Mouse (Mus musculus) lung, postnatal 0 days (tissue): ENCODE measurements around the gene Caskin2. TPM values are rescaled to one million over a fixed set of nuclear protein-coding genes. Genes with fewer than 3 reads are reported as not detected.

Experiments
- ATAC-seq: fragments of 200-750 bp; cut with Nextera tagmentation; 2 replicates; pipeline ENCODE4 v1.8.0; 2017; ENCODE audit warnings: moderate library complexity
- DNase-seq: peaks from one replicate; pipeline ENCODE4 v3.0.0-alpha.2; 2016; ENCODE audit warnings: low spot score
- H3K27ac ChIP-seq: fragments of 300-500 bp; sonication (generic); 2 replicates; pipeline ENCODE4 v1.5.1; 2014; ENCODE audit warnings: antibody characterized with exemption, mild to moderate bottlenecking, low read length, mixed read lengths
- H3K27me3 ChIP-seq: fragments of 300-500 bp; sonication (generic); replicated peaks from 2 replicates; pipeline ENCODE4 v1.6.1; 2014; ENCODE audit warnings: low read length, mixed read lengths; ENCODE audit not compliant: insufficient read depth
- H3K36me3 ChIP-seq: fragments of 300-500 bp; sonication (generic); 2 replicates; pipeline ENCODE4 v1.6.1; 2014; ENCODE audit warnings: low read length, mixed read lengths; ENCODE audit not compliant: insufficient read depth
- H3K4me1 ChIP-seq: fragments of 300-500 bp; sonication (generic); 2 replicates; pipeline ENCODE4 v1.6.1; 2014; ENCODE audit warnings: antibody characterized with exemption, low read depth, low read length, mixed read lengths; ENCODE audit not compliant: insufficient read depth
- H3K4me2 ChIP-seq: fragments of 300-500 bp; sonication (generic); replicated peaks from 2 replicates; pipeline ENCODE4 v1.6.1; 2014; ENCODE audit warnings: low read depth, mild to moderate bottlenecking, low read length, moderate library complexity, mixed read lengths
- H3K4me3 ChIP-seq: fragments of 300-500 bp; sonication (generic); 2 replicates; pipeline ENCODE4 v1.5.1; 2014; ENCODE audit warnings: low read depth, low read length
- H3K9ac ChIP-seq: fragments of 300-500 bp; sonication (generic); replicated peaks from 2 replicates; pipeline ENCODE4 v1.6.1; 2014; ENCODE audit warnings: low read depth, mild to moderate bottlenecking
- H3K9me3 ChIP-seq: fragments of 300-500 bp; sonication (generic); 2 replicates; pipeline ENCODE4 v1.6.1; 2016; ENCODE audit warnings: low read length, mixed read lengths
- CTCF ChIP-seq: IDR thresholded peaks from 2 replicates; pipeline ENCODE4 v1.5.1; 2016; ENCODE audit warnings: antibody characterized with exemption, mild to moderate bottlenecking
- EP300 ChIP-seq: IDR thresholded peaks from 2 replicates; pipeline ENCODE4 v1.6.1; 2016; ENCODE audit warnings: antibody characterized with exemption, mild to moderate bottlenecking, control low read depth
- WGBS: fragments of 180-500 bp; shearing (Covaris S2); extraction: QIAGEN DNeasy Blood & Tissue Kit; methylation state at CpG from one replicate; pipeline ENCODE4 v1.1.7; 2014; 5-methylcytosine and 5-hydroxymethylcytosine counted together
- polyA plus RNA-seq: library from polyadenylated mRNA; unstranded; fragments of >200 nt; fragmentation: Nextera tagmentation; extraction: Ambion mirVana; gene quantifications from 2 replicates; pipeline ENCODE4 v1.2.1, GENCODE M21; 2015

Gene Caskin2
- polyA plus RNA-seq, 1 experiment from 2014 or later: 17.5 TPM

GRCm38 (mm10) chr11:115832523-115832922 is 19.1 kb upstream of the Caskin2 start:
- 11% methylated on average over 8 of the region's 8 CpGs for WGBS
- peak overlapping the region; percentile 90 for H3K27ac ChIP-seq
- H3K4me2 ChIP-seq: peak overlapping the region; percentile 6; the same call in 1 of the 2 replicates
- DNase-seq (peak; percentile 67), ATAC-seq (0 out of 2 replicates have a peak, but pooled peaks have one; percentile 12)
- H3K36me3 ChIP-seq: no peaks in the 10 kb centered on the region
- H3K4me1 ChIP-seq: peaks cover 24% of the 10 kb centered on the region; the same call in 1 of the 2 replicates
- H3K9ac ChIP-seq: 0 out of 2 replicates have a peak overlapping the region, but pooled peaks have one; percentile 4
- no peak overlapping the region for H3K4me3 ChIP-seq
- no peaks in the 10 kb centered on the region for H3K9me3 ChIP-seq
- TF ChIP-seq EP300: no peak
- no peak for TF ChIP-seq CTCF
- no peaks in the 10 kb centered on the region for H3K27me3 ChIP-seq

GRCm38 (mm10) chr11:115832064-115832463 is 18.6 kb upstream of the Caskin2 start:
- no peaks in the 10 kb centered on the region for H3K36me3 ChIP-seq
- TF ChIP-seq EP300: no peak
- no peak for TF ChIP-seq CTCF
- 50% methylated on average over 6 of the region's 6 CpGs for WGBS
- H3K27ac ChIP-seq: peak overlapping the region; percentile 90
- H3K27me3 ChIP-seq: no peaks in the 10 kb centered on the region
- no peaks in the 10 kb centered on the region for H3K9me3 ChIP-seq
- H3K4me2 ChIP-seq: peak overlapping the region; percentile 29
- H3K4me1 ChIP-seq: peaks cover 24% of the 10 kb centered on the region; the same call in 1 of the 2 replicates
- no peak overlapping the region for H3K9ac ChIP-seq
- peak; percentile 62 for DNase-seq
- no peak overlapping the region for H3K4me3 ChIP-seq
- ATAC-seq: peak; percentile 12; the same call in 1 of the 2 replicates

GRCm38 (mm10) chr11:115831518-115831917 is 18.1 kb upstream of the Caskin2 start:
- peaks cover 24% of the 10 kb centered on the region; the same call in 1 of the 2 replicates for H3K4me1 ChIP-seq
- H3K36me3 ChIP-seq: no peaks in the 10 kb centered on the region
- H3K27ac ChIP-seq: peak overlapping the region; percentile 90
- no peaks in the 10 kb centered on the region for H3K27me3 ChIP-seq
- WGBS: 37% methylated on average over 3 of the region's 3 CpGs
- H3K9ac ChIP-seq: no peak overlapping the region
- ATAC-seq (no peak), DNase-seq (no peak)
- no peak overlapping the region for H3K4me3 ChIP-seq
- H3K9me3 ChIP-seq: no peaks in the 10 kb centered on the region
- TF ChIP-seq EP300: no peak
- no peak for TF ChIP-seq CTCF
- peak overlapping the region; percentile 29 for H3K4me2 ChIP-seq

- peaks cover 24% of the 10 kb centered on the region; the same call in 1 of the 2 replicates for H3K4me1 ChIP-seq
- ATAC-seq (peak; percentile 8), DNase-seq (peak; percentile 32)
- no peaks in the 10 kb centered on the region for H3K9me3 ChIP-seq
- 22% methylated on average over 24 of the region's 25 CpGs for WGBS
- no peaks in the 10 kb centered on the region for H3K36me3 ChIP-seq
- no peak overlapping the region for H3K4me3 ChIP-seq
- peak overlapping the region; percentile 29 for H3K4me2 ChIP-seq
- peak overlapping the region; percentile 19 for H3K9ac ChIP-seq
- TF ChIP-seq EP300 (no peak), CTCF (no peak)
- H3K27me3 ChIP-seq: no peaks in the 10 kb centered on the region
- peak overlapping the region; percentile 90 for H3K27ac ChIP-seq
Measured at GRCm38 (mm10) chr11:115830550-115831325, 17.3 kb upstream of the Caskin2 start.

- DNase-seq: no peak
- no peak overlapping the region for H3K9ac ChIP-seq
- no peak for TF ChIP-seq EP300
- no peak for TF ChIP-seq CTCF
- no peaks in the 10 kb centered on the region for H3K9me3 ChIP-seq
- WGBS: 57% methylated on average over 4 of the region's 4 CpGs
- H3K27me3 ChIP-seq: no peaks in the 10 kb centered on the region
- no peaks in the 10 kb centered on the region for H3K36me3 ChIP-seq
- ATAC-seq: no peak
- H3K4me3 ChIP-seq: no peak overlapping the region
- peak overlapping the region; percentile 90 for H3K27ac ChIP-seq
- no peak overlapping the region for H3K4me2 ChIP-seq
- H3K4me1 ChIP-seq: peaks cover 24% of the 10 kb centered on the region; the same call in 1 of the 2 replicates
Measured at GRCm38 (mm10) chr11:115829036-115829435, 15.6 kb upstream of the Caskin2 start.

GRCm38 (mm10) chr11:115827624-115828023 is 14.2 kb upstream of the Caskin2 start:
- Histone ChIP-seq H3K9me3 (no peaks in the 10 kb centered on the region), H3K4me2 (peak overlapping the region; percentile 85; the same call in 1 of the 2 replicates), H3K9ac (no peak overlapping the region), H3K27me3 (no peaks in the 10 kb centered on the region), H3K4me1 (peaks cover 15% of the 10 kb centered on the region; the same call in 1 of the 2 replicates), H3K27ac (peak overlapping the region; percentile 93), H3K4me3 (no peak overlapping the region), H3K36me3 (no peaks in the 10 kb centered on the region)
- ATAC-seq (peak; percentile 55), DNase-seq (peak; percentile 91)
- TF ChIP-seq CTCF (peak; percentile 1; the same call in 1 of the 2 replicates), EP300 (peak; percentile 98)
- WGBS: 63% methylated on average over 6 of the region's 6 CpGs
